Mouse (Mus musculus) MEL (cell line): Measurements from ENCODE around the gene Eml2. TPM values are rescaled to one million over a fixed set of nuclear protein-coding genes. Genes with fewer than 3 reads are reported as not detected.

Experiments used
- DNase-seq: peaks from one replicate; pipeline ENCODE4 v3.0.0; 2011; ENCODE audit warnings: low read depth, low spot score
- H3K27ac ChIP-seq: 2 replicates; pipeline ENCODE4 v1.5.1; 2012; ENCODE audit warnings: low read depth, mild to moderate bottlenecking, control low read depth, low read length, moderate library complexity; ENCODE audit not compliant: control insufficient read depth
- H3K27me3 ChIP-seq, 2 experiments: fragments of 150-350 bp in 1 of 2; sonication (generic) in 1 of 2; 2 replicates each; pipeline ENCODE4 v1.6.1; 2012; ENCODE audit warnings: low read length in 2 of 2, mild to moderate bottlenecking in 2 of 2, improper control_type of control experiment in 1 of 2, moderate library complexity in 1 of 2; ENCODE audit not compliant: insufficient read depth in 2 of 2, control insufficient read depth in 1 of 2
- H3K36me3 ChIP-seq, 2 experiments: 2 replicates each; pipeline ENCODE4 v1.6.1; 2012 to 2014; ENCODE audit warnings: low read length in 2 of 2, improper control_type of control experiment in 1 of 2, inconsistent platforms in 1 of 2, mild to moderate bottlenecking in 1 of 2; ENCODE audit not compliant: insufficient read depth in 2 of 2, control insufficient read depth in 1 of 2
- H3K4me1 ChIP-seq, 2 experiments: fragments of 150-350 bp in 1 of 2; sonication (generic) in 1 of 2; 2 replicates each; pipeline ENCODE4 v1.6.1; 2012; ENCODE audit warnings: low read length in 2 of 2, improper control_type of control experiment in 1 of 2, mild to moderate bottlenecking in 1 of 2; ENCODE audit not compliant: insufficient read depth in 2 of 2, control insufficient read depth in 1 of 2
- H3K4me3 ChIP-seq, 2 experiments: fragments of 150-350 bp in 1 of 2; sonication (generic) in 1 of 2; 2 replicates each; pipeline ENCODE4 v1.5.1; 2012; ENCODE audit warnings: low read depth in 2 of 2, low read length in 2 of 2, mild to moderate bottlenecking in 2 of 2, moderate library complexity in 2 of 2, control low read depth in 1 of 2, improper control_type of control experiment in 1 of 2; ENCODE audit not compliant: control insufficient read depth in 1 of 2, insufficient read depth in 1 of 2
- H3K79me2 ChIP-seq: 2 replicates; pipeline ENCODE4 v1.6.1; 2012; ENCODE audit warnings: mild to moderate bottlenecking, low read length, moderate library complexity; ENCODE audit not compliant: control insufficient read depth, poor library complexity, insufficient read depth
- H3K9ac ChIP-seq: 2 replicates; pipeline ENCODE4 v1.6.1; 2012; ENCODE audit warnings: low read depth, mild to moderate bottlenecking, control low read depth, low read length, moderate library complexity; ENCODE audit not compliant: control insufficient read depth, poor library complexity, severe bottlenecking
- H3K9me3 ChIP-seq: fragments of 150-350 bp; sonication (generic); replicated peaks from 2 replicates; pipeline ENCODE4 v1.6.1; 2012; ENCODE audit warnings: mild to moderate bottlenecking, low read length, improper control_type of control experiment, moderate library complexity; ENCODE audit not compliant: insufficient read depth
- CHD1 ChIP-seq: IDR thresholded peaks from 2 replicates; pipeline ENCODE4 v1.6.1; 2012; ENCODE audit warnings: low read depth, mild to moderate bottlenecking, inconsistent platforms, low read length, improper control_type of control experiment
- ELF1 ChIP-seq: IDR thresholded peaks from 2 replicates; pipeline ENCODE4 v1.6.1; 2014; ENCODE audit warnings: low read depth, mild to moderate bottlenecking, inconsistent platforms, low read length, improper control_type of control experiment, moderate library complexity
- EP300 ChIP-seq, 2 experiments: IDR thresholded peaks; 2 replicates each; pipeline ENCODE4 v1.6.1; 2011; ENCODE audit warnings: improper control_type of control experiment in 2 of 2, low read length in 2 of 2, low read depth in 1 of 2, mild to moderate bottlenecking in 1 of 2
- ETS1 ChIP-seq: IDR thresholded peaks from 2 replicates; pipeline ENCODE4 v1.6.1; 2012; ENCODE audit warnings: low read depth, mild to moderate bottlenecking, inconsistent platforms, low read length, improper control_type of control experiment, moderate library complexity
- GABPA ChIP-seq: IDR thresholded peaks from 2 replicates; pipeline ENCODE4 v1.6.1; 2012; ENCODE audit warnings: low read depth, mild to moderate bottlenecking, inconsistent platforms, low read length, improper control_type of control experiment, moderate library complexity
- GATA1 ChIP-seq: IDR thresholded peaks from 2 replicates; pipeline ENCODE4 v1.6.1; 2011; ENCODE audit warnings: low read depth, low read length, improper control_type of control experiment
- HCFC1 ChIP-seq: IDR thresholded peaks from 2 replicates; pipeline ENCODE4 v1.6.1; 2012; ENCODE audit warnings: low read depth, mild to moderate bottlenecking, inconsistent platforms, low read length, improper control_type of control experiment, moderate library complexity
- MAFK ChIP-seq: IDR thresholded peaks from 2 replicates; pipeline ENCODE4 v1.6.1; 2011; ENCODE audit warnings: low read depth, mild to moderate bottlenecking, low read length, improper control_type of control experiment, borderline replicate concordance
- MAX ChIP-seq: IDR thresholded peaks from 2 replicates; pipeline ENCODE4 v1.6.1; 2011; ENCODE audit warnings: low read length, improper control_type of control experiment
- MAZ ChIP-seq: IDR thresholded peaks from 2 replicates; pipeline ENCODE4 v1.6.1; 2012; ENCODE audit warnings: low read depth, mild to moderate bottlenecking, inconsistent platforms, low read length, improper control_type of control experiment
- MXI1 ChIP-seq: IDR thresholded peaks from 2 replicates; pipeline ENCODE4 v1.6.1; 2011; ENCODE audit warnings: mild to moderate bottlenecking, low read depth, low read length, improper control_type of control experiment
- MYB ChIP-seq: IDR thresholded peaks from 2 replicates; pipeline ENCODE4 v1.6.1; 2011; ENCODE audit warnings: mild to moderate bottlenecking, low read depth, low read length, improper control_type of control experiment
- MYC ChIP-seq: IDR thresholded peaks from 2 replicates; pipeline ENCODE4 v1.6.1; 2011; ENCODE audit warnings: low read depth, mild to moderate bottlenecking, low read length, improper control_type of control experiment, moderate library complexity
- POLR2AphosphoS2 ChIP-seq: IDR thresholded peaks from 2 replicates; pipeline ENCODE4 v1.6.1; 2011; ENCODE audit warnings: low read length, improper control_type of control experiment
- POLR2AphosphoS5 ChIP-seq: IDR thresholded peaks from 2 replicates; pipeline ENCODE4 v1.6.1; 2012; ENCODE audit warnings: low read depth, borderline replicate concordance, mild to moderate bottlenecking, inconsistent platforms, low read length, moderate library complexity, mixed read lengths
- RAD21 ChIP-seq: IDR thresholded peaks from 2 replicates; pipeline ENCODE4 v1.6.1; 2011; ENCODE audit warnings: mild to moderate bottlenecking, low read depth, low read length, improper control_type of control experiment
- RCOR1 ChIP-seq: IDR thresholded peaks from 2 replicates; pipeline ENCODE4 v1.6.1; 2012; ENCODE audit warnings: low read depth, mild to moderate bottlenecking, inconsistent platforms, low read length, improper control_type of control experiment
- SIN3A ChIP-seq: IDR thresholded peaks from 2 replicates; pipeline ENCODE4 v1.6.1; 2012; ENCODE audit warnings: low read length, improper control_type of control experiment, inconsistent platforms
- SMC3 ChIP-seq: IDR thresholded peaks from 2 replicates; pipeline ENCODE4 v1.6.1; 2011; ENCODE audit warnings: low read depth, low read length, improper control_type of control experiment
- TAL1 ChIP-seq: IDR thresholded peaks from 2 replicates; pipeline ENCODE4 v1.6.1; 2012; ENCODE audit warnings: mild to moderate bottlenecking, inconsistent platforms, low read length, moderate library complexity, mixed read lengths
- TBP ChIP-seq: IDR thresholded peaks from 2 replicates; pipeline ENCODE4 v1.8.0; 2011; ENCODE audit warnings: low read depth, low read length, improper control_type of control experiment
- TCF12 ChIP-seq: IDR thresholded peaks from 2 replicates; pipeline ENCODE4 v1.6.1; 2014; ENCODE audit warnings: low read depth, mild to moderate bottlenecking, inconsistent platforms, low read length, improper control_type of control experiment, moderate library complexity
- USF1 ChIP-seq: IDR thresholded peaks from 2 replicates; pipeline ENCODE4 v1.6.1; 2014; ENCODE audit warnings: low read depth, mild to moderate bottlenecking, inconsistent platforms, low read length, improper control_type of control experiment, moderate library complexity
- ZMIZ1 ChIP-seq: IDR thresholded peaks from 2 replicates; pipeline ENCODE4 v1.6.1; 2012; ENCODE audit warnings: low read depth, mild to moderate bottlenecking, inconsistent platforms, low read length, improper control_type of control experiment, moderate library complexity
- ZNF384 ChIP-seq: IDR thresholded peaks from 2 replicates; pipeline ENCODE4 v1.6.1; 2012; ENCODE audit warnings: low read depth, mild to moderate bottlenecking, inconsistent platforms, low read length, improper control_type of control experiment
- polyA plus RNA-seq, 2 experiments: library from polyadenylated mRNA; stranded (reverse) in 1 of 2; unstranded in 1 of 2; fragments of >175 nt in 1 of 2; fragments of >200 nt in 1 of 2; gene quantifications; 2 replicates each; pipeline versions ENCODE4 v1.2.1 to v1.2.4; 2012; ENCODE audit warnings: low replicate concordance in 2 of 2, low read depth in 1 of 2; ENCODE audit not compliant: insufficient read length in 2 of 2, insufficient read depth in 1 of 2, missing spikeins in 1 of 2
- total RNA-seq: library from RNA; depleted of rRNA; stranded (reverse); fragments of 300-350 nt; gene quantifications from 2 replicates; pipeline ENCODE4 v1.2.3, GENCODE M21; 2012

Gene Eml2
- total and polyA plus RNA-seq, 3 experiments: 22.0 to 43.6 TPM; not detected in 1

- H3K9ac ChIP-seq: no peak overlapping the region
- H3K79me2 ChIP-seq: peaks cover 20% of the 10 kb centered on the region
- no peak overlapping the region for H3K27ac ChIP-seq
- H3K9me3 ChIP-seq: no peaks in the 10 kb centered on the region
- no peaks in the 10 kb centered on the region for H3K36me3 ChIP-seq
- peak; percentile 34 for DNase-seq
- H3K27me3 ChIP-seq: no peaks in the 10 kb centered on the region
- no peak overlapping the region for H3K4me3 ChIP-seq
- TF ChIP-seq TAL1 (no peak), SIN3A (no peak)
- H3K4me1 ChIP-seq: peaks cover 0 to 7% of the 10 kb centered on the region in 2 experiments; a peak in 3 of 4 replicates
Measured at GRCm38 (mm10) chr7:19224933-19225332, 48.7 kb downstream of the Eml2 start.

GRCm38 (mm10) chr7:19226817-19227797 is 50.9 kb downstream of the Eml2 start:
- peak; percentile 69 for DNase-seq
- TF ChIP-seq CHD1: 0 out of 2 replicates have a peak, but pooled peaks have one; percentile 17
- TF ChIP-seq GATA1: no peak
- TF ChIP-seq EP300 (IDR thresholded peaks at IDR 0.05; ENCODE audit: low read depth in 1 of 2, low read length in 2 of 2): peak in 1 of 2 experiments; percentile 49; a peak in 1 of 4 replicates
- TF ChIP-seq SMC3: no peak
- 0 out of 2 replicates have a peak, but pooled peaks have one; percentile 16 for TF ChIP-seq GABPA
- no peak for TF ChIP-seq MAZ
- no peak for TF ChIP-seq RAD21
- TF ChIP-seq MXI1: peak; percentile 37; the same call in 1 of the 2 replicates
- TF ChIP-seq TBP: no peak
- TF ChIP-seq POLR2AphosphoS5: no peak
- TF ChIP-seq MYC: peak; percentile 39; the same call in 1 of the 2 replicates
- TF ChIP-seq TCF12: 0 out of 2 replicates have a peak, but pooled peaks have one; percentile 28
- 0 out of 2 replicates have a peak, but pooled peaks have one; percentile 8 for TF ChIP-seq USF1
- TF ChIP-seq ZNF384: 0 out of 2 replicates have a peak, but pooled peaks have one; percentile 14
- TF ChIP-seq MAFK: no peak
- peak; percentile 47; the same call in 1 of the 2 replicates for TF ChIP-seq ELF1
- 0 out of 2 replicates have a peak, but pooled peaks have one; percentile 3 for TF ChIP-seq POLR2AphosphoS2
- TF ChIP-seq MAX: peak; percentile 67; the same call in 1 of the 2 replicates
- TF ChIP-seq RCOR1: 0 out of 2 replicates have a peak, but pooled peaks have one; percentile 29
- TF ChIP-seq ETS1: peak; percentile 31; the same call in 1 of the 2 replicates
- peak; percentile 19; the same call in 1 of the 2 replicates for TF ChIP-seq MYB
- no peak for TF ChIP-seq ZMIZ1
- no peak for TF ChIP-seq HCFC1
- no peak for TF ChIP-seq SIN3A
- TF ChIP-seq, all 39 proteins: peak for 14
- H3K4me1 ChIP-seq: peaks cover 0 to 7% of the 10 kb centered on the region in 2 experiments; a peak in 3 of 4 replicates
- no peaks in the 10 kb centered on the region for H3K36me3 ChIP-seq
- no peaks in the 10 kb centered on the region for H3K27me3 ChIP-seq
- peak overlapping the region; percentile 94 for H3K27ac ChIP-seq
- H3K79me2 ChIP-seq: peaks cover 34% of the 10 kb centered on the region
- H3K9me3 ChIP-seq: no peaks in the 10 kb centered on the region
- H3K4me3 ChIP-seq: peak overlapping the region; percentile 81 to 91
- H3K9ac ChIP-seq: peak overlapping the region; percentile 88
